Mouse (Mus musculus) lung, postnatal 0 days (tissue): ENCODE results near the gene Cd79a. TPM values are rescaled to one million over a fixed set of nuclear protein-coding genes. Genes with fewer than 3 reads are reported as not detected.

Experiments used
- ATAC-seq: fragments of 200-750 bp; cut with Nextera tagmentation; 2 replicates; pipeline ENCODE4 v1.8.0; 2017; ENCODE audit warnings: moderate library complexity
- DNase-seq: peaks from one replicate; pipeline ENCODE4 v3.0.0-alpha.2; 2016; ENCODE audit warnings: low spot score
- H3K27ac ChIP-seq: fragments of 300-500 bp; sonication (generic); 2 replicates; pipeline ENCODE4 v1.5.1; 2014; ENCODE audit warnings: antibody characterized with exemption, mild to moderate bottlenecking, low read length, mixed read lengths
- H3K27me3 ChIP-seq: fragments of 300-500 bp; sonication (generic); replicated peaks from 2 replicates; pipeline ENCODE4 v1.6.1; 2014; ENCODE audit warnings: low read length, mixed read lengths; ENCODE audit not compliant: insufficient read depth
- H3K36me3 ChIP-seq: fragments of 300-500 bp; sonication (generic); 2 replicates; pipeline ENCODE4 v1.6.1; 2014; ENCODE audit warnings: low read length, mixed read lengths; ENCODE audit not compliant: insufficient read depth
- H3K4me1 ChIP-seq: fragments of 300-500 bp; sonication (generic); 2 replicates; pipeline ENCODE4 v1.6.1; 2014; ENCODE audit warnings: antibody characterized with exemption, low read depth, low read length, mixed read lengths; ENCODE audit not compliant: insufficient read depth
- H3K4me2 ChIP-seq: fragments of 300-500 bp; sonication (generic); replicated peaks from 2 replicates; pipeline ENCODE4 v1.6.1; 2014; ENCODE audit warnings: low read depth, mild to moderate bottlenecking, low read length, moderate library complexity, mixed read lengths
- H3K4me3 ChIP-seq: fragments of 300-500 bp; sonication (generic); 2 replicates; pipeline ENCODE4 v1.5.1; 2014; ENCODE audit warnings: low read depth, low read length
- H3K9ac ChIP-seq: fragments of 300-500 bp; sonication (generic); replicated peaks from 2 replicates; pipeline ENCODE4 v1.6.1; 2014; ENCODE audit warnings: low read depth, mild to moderate bottlenecking
- H3K9me3 ChIP-seq: fragments of 300-500 bp; sonication (generic); 2 replicates; pipeline ENCODE4 v1.6.1; 2016; ENCODE audit warnings: low read length, mixed read lengths
- CTCF ChIP-seq: IDR thresholded peaks from 2 replicates; pipeline ENCODE4 v1.5.1; 2016; ENCODE audit warnings: antibody characterized with exemption, mild to moderate bottlenecking
- EP300 ChIP-seq: IDR thresholded peaks from 2 replicates; pipeline ENCODE4 v1.6.1; 2016; ENCODE audit warnings: antibody characterized with exemption, mild to moderate bottlenecking, control low read depth
- WGBS: fragments of 180-500 bp; shearing (Covaris S2); extraction: QIAGEN DNeasy Blood & Tissue Kit; methylation state at CpG from one replicate; pipeline ENCODE4 v1.1.7; 2014; 5-methylcytosine and 5-hydroxymethylcytosine counted together
- polyA plus RNA-seq: library from polyadenylated mRNA; unstranded; fragments of >200 nt; fragmentation: Nextera tagmentation; extraction: Ambion mirVana; gene quantifications from 2 replicates; pipeline ENCODE4 v1.2.1, GENCODE M21; 2015

The Cd79a gene
- polyA plus RNA-seq, 1 experiment from 2014 or later = 3.2 TPM

DNA sequence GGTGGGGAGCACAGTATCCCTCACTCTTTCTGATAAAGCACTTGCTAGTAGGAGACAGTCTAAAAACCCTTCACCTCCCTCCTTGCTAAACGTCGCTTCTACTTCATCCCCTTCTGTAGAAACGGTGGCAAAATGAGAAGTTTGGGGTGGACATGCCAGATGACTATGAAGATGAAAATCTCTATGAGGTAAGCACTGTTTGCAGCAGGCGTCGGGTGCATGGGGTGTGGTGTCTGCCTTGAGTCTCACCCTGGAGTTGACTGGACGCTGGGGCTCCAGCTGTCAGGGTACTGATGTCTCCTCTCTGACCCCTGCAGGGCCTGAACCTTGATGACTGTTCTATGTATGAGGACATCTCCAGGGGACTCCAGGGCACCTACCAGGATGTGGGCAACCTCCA, 3.9 kb downstream of the Cd79a start:
- 54% methylated on average over 6 of the region's 6 CpGs for WGBS
- Histone ChIP-seq H3K4me2 (no peak overlapping the region), H3K4me3 (no peak overlapping the region), H3K9ac (no peak overlapping the region), H3K36me3 (no peaks in the 10 kb centered on the region; the same call in 1 of the 2 replicates), H3K4me1 (peaks cover 7% of the 10 kb centered on the region; the same call in 1 of the 2 replicates), H3K9me3 (no peaks in the 10 kb centered on the region), H3K27ac (no peak overlapping the region), H3K27me3 (no peaks in the 10 kb centered on the region)
- TF ChIP-seq CTCF (no peak), EP300 (no peak)
- DNase-seq (no peak), ATAC-seq (no peak)

DNA sequence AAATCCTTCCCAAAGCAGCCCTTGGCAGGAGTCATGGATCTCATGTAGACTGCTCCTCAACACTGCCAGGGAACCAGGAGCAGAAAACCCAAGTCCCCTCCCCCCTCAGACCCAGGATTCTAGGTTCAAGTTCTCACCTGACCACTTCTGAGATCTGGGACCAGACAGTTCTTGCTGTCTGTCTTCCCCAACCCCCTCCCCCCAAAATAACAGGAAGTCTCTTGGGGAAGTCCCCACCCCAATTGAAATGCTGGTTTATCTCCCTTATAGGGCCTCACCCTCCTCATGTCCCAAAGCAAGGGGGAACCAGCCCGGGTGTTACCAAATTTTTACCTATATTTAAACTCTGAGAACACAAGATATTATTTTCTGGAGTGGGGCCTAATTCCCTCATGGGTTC, 4.7 kb downstream of the Cd79a start:
- H3K4me2 ChIP-seq = peak overlapping the region; percentile 89; the same call in 1 of the 2 replicates
- H3K4me3 ChIP-seq = no peak overlapping the region
- H3K36me3 ChIP-seq = no peaks in the 10 kb centered on the region; the same call in 1 of the 2 replicates
- H3K9ac ChIP-seq = peak overlapping the region; percentile 86
- peak overlapping the region; percentile 95 for H3K27ac ChIP-seq
- no peaks in the 10 kb centered on the region for H3K27me3 ChIP-seq
- ATAC-seq (no peak), DNase-seq (peak; percentile 16)
- peaks cover 13% of the 10 kb centered on the region; the same call in 1 of the 2 replicates for H3K4me1 ChIP-seq
- WGBS = 25% methylated on average over 1 of the region's 1 CpGs
- no peaks in the 10 kb centered on the region for H3K9me3 ChIP-seq
- no peak for TF ChIP-seq CTCF

DNA sequence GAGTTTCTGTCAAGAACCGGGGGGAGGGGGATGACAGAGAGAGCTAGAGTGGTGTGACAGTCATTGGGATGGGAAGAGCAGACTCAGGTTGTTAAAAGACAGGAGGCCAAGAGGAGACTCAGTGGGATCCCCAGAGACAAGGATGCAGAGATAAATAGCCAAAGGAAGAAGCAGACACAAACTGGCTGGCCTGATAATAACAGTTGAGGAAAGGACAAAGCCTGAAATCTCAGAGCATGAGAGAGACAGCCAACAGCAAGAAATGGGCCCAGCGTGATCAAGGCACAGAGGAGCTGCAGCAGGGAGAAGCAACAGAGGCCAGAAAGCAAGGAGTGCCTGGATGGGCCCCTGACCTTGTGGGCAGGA, 5.1 kb downstream of the Cd79a start:
- Histone ChIP-seq H3K9me3 (no peaks in the 10 kb centered on the region), H3K4me3 (peak overlapping the region; percentile 74), H3K27ac (peak overlapping the region; percentile 95), H3K4me1 (peaks cover 17% of the 10 kb centered on the region; the same call in 1 of the 2 replicates), H3K9ac (peak overlapping the region; percentile 86), H3K36me3 (no peaks in the 10 kb centered on the region; the same call in 1 of the 2 replicates), H3K4me2 (peak overlapping the region; percentile 89), H3K27me3 (no peaks in the 10 kb centered on the region)
- no peak for TF ChIP-seq EP300
- TF ChIP-seq CTCF = no peak
- DNase-seq = no peak
- 29% methylated on average over 2 of the region's 2 CpGs for WGBS
- ATAC-seq = no peak

DNA sequence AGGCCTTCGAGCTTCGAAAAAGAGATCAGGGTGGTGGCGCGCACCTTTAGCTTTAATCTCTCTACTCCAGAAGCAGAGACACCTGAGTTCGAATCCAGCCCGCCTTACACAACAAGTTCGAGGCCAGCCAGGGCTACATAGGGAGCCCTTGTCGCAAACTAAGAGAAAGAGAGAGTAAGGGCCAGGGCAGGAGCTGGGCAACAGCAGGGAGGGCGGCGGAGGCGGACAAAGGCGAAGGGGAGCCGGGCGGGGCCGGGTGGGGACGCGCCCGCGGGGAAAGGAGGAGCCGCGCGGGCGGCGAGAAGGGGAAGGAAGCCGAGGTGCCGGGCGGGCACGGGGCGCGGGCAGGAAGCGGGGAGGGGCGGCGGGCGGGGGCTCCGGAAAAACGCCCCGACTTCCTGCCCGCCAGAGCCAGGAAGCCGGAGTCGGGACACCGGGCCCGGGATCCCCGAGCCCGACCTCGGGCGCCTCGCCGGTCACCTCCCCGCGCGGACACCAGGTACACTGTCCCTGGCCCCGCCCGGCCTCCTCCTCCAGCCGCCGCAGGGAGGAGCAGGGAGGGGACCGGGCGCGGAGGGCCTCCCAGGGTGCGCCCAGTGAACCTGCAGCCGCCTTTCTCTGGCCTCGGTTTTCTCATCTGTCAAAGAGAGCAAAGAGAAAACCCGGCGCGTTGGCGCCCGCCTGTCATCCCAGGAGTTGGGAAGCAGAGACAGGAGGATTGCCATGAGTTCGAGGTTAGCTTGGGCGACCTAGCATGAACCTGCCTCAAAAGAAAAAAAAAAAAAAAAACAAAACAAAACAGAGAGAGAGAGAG, 5.7 kb downstream of the Cd79a start, which contains the start of gene Arhgef1:
Gene Arhgef1, plus strand, starts transcription at position 283 of the 814 bp plus-strand sequence.
- peak; percentile 59 for ATAC-seq
- H3K4me3 ChIP-seq = peak within 1 kb of the TSS; percentile 74
- 4% methylated on average over 54 of the region's 68 CpGs for whole genome bisulfite sequencing
- peak; percentile 91 for DNase-seq
- H3K9ac ChIP-seq = peak within 1 kb of the TSS; percentile 86
- H3K9me3 ChIP-seq = no peaks in the 10 kb centered on the region
- H3K4me2 ChIP-seq = peak within 1 kb of the TSS; percentile 89
- H3K27me3 ChIP-seq = no peaks in the 10 kb centered on the region
- peak within 1 kb of the TSS; percentile 95 for H3K27ac ChIP-seq
- H3K4me1 ChIP-seq = peaks cover 17% of the 10 kb centered on the region; the same call in 1 of the 2 replicates
- no peak for TF ChIP-seq EP300
- TF ChIP-seq CTCF = no peak
- H3K36me3 ChIP-seq = no peaks in the 10 kb centered on the region; the same call in 1 of the 2 replicates

DNA sequence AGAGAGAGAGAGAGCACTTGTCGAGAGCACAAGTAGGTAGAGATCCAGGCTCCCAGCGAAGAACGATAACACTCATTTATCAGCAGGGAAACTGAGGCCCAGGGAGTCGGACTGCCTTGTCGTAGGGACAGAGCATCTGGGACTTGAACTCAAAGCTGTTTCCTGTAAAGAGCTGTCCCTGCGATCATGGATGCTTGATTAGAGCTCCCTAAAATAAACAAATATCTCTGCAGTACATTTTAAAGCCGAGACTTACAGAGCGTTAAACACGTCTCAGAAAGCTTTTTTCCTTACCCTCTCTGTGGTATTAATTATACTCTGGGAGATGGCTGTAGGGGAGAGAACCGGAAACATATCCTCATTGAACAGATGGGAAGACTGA, 6.3 kb downstream of the Cd79a start:
- Histone ChIP-seq H3K27me3 (no peaks in the 10 kb centered on the region), H3K4me1 (peaks cover 17% of the 10 kb centered on the region; the same call in 1 of the 2 replicates), H3K36me3 (peaks cover under 1% of the 10 kb centered on the region; the same call in 1 of the 2 replicates), H3K4me3 (peak overlapping the region; percentile 74), H3K4me2 (peak overlapping the region; percentile 89), H3K27ac (peak overlapping the region; percentile 95), H3K9me3 (no peaks in the 10 kb centered on the region), H3K9ac (peak overlapping the region; percentile 86)
- TF ChIP-seq CTCF = no peak
- peak; percentile 32; the same call in 1 of the 2 replicates for TF ChIP-seq EP300
- peak; percentile 34 for DNase-seq
- 8% methylated on average over 10 of the region's 10 CpGs for WGBS
- no peak for ATAC-seq

DNA sequence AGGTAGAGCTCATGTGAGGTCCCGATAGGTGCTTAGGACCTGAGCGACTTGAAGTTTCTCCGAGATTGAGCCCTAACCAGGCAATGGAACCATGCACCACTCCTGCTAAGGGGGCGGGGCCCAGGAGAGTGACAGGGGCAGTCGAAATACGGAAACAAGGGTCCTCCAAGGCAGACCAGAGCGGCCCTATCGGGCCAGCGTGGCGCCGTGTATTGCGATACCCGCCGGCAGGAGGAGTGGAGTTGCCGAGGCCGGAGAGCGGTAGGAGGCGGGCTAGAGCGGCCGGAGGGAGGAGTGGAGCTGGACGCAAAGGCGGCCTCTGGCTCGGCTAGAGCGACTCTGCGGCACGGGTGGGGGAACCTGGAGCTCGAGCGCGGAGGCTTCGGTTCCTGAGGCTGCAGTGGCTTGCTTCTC, 6.9 kb downstream of the Cd79a start:
- Histone ChIP-seq H3K9me3 (no peaks in the 10 kb centered on the region), H3K27me3 (no peaks in the 10 kb centered on the region), H3K4me1 (peaks cover 17% of the 10 kb centered on the region; the same call in 1 of the 2 replicates), H3K4me2 (peak overlapping the region; percentile 89), H3K27ac (peak overlapping the region; percentile 95), H3K4me3 (peak overlapping the region; percentile 74), H3K36me3 (peaks cover 7% of the 10 kb centered on the region; the same call in 1 of the 2 replicates), H3K9ac (peak overlapping the region; percentile 52)
- 0% methylated on average over 30 of the region's 30 CpGs for WGBS
- DNase-seq (peak; percentile 99), ATAC-seq (peak; percentile 95)
- no peak; the same call in 1 of the 2 replicates for TF ChIP-seq EP300
- peak; percentile 88 for TF ChIP-seq CTCF
